Mouse (Mus musculus): Measurements from ENCODE around the gene Stra6.

- TF ChIP-seq GATA1 (IDR thresholded peaks at IDR 0.05; ENCODE audit: borderline replicate concordance, low read length) (no peak), TAL1 (conservative IDR thresholded peaks at IDR 0.05; ENCODE audit: low read depth, low read length) (no peak), CTCF (IDR thresholded peaks at IDR 0.05; ENCODE audit: low read depth, low read length) (no peak)
Measured at GRCm38 (mm10) chr9:58067546-58067945, 4.0 kb downstream of the Stra6 start.

Measured in G1E (cell line).